Mouse (Mus musculus) stomach, postnatal 0 days (tissue): Measurements from ENCODE around the gene H2al1g.
"Not testable (repeated sequence)": the region's sequence is repeated elsewhere in the genome, so short reads cannot be mapped to it uniquely, and the experiment has no call there.

Experiments
- CTCF ChIP-seq: IDR thresholded peaks from 2 replicates; pipeline ENCODE4 v1.5.1; 2016; ENCODE audit warnings: antibody characterized with exemption, low read depth, mild to moderate bottlenecking, moderate library complexity
- EP300 ChIP-seq: optimal IDR thresholded peaks from 2 replicates; pipeline ENCODE3; 2016; ENCODE audit warnings: antibody characterized with exemption

DNA sequence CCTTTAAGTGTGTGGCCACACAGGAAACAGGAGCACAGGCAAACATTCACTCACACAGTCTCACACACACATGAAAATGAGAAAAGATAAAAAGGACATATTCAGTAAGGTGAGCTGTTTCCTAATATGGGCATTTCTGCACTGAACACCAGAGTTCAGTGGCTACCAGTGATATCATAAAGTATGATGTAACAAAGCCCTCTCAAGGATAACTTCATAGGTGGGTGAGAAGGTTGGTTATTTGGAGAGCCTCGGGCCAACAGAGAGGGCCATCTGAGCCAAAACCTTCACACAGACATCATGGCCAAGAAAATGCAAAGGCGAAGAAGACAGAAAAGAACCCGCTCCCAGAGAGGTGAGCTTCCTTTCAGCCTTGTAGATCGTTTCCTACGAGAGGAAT is 6.3 kb downstream of the H2al1g start, which contains the start of gene H2al1i:
- TF ChIP-seq CTCF, EP300: not testable (repeated sequence)
